Mouse (Mus musculus): Measurements from ENCODE around the gene Col19a1. TPM values are rescaled to one million over a fixed set of nuclear protein-coding genes. Genes with fewer than 3 reads are reported as not detected.

Col19a1 gene
- polyA plus RNA-seq, 1 experiment from 2014 or later = not detected

GRCm38 (mm10) chr1:24302674-24303073 is 284.6 kb downstream of the Col19a1 start:
- H3K4me1 ChIP-seq (ENCODE audit: control insufficient read depth, insufficient read depth, low read length) = no peaks in the 10 kb centered on the region
- H3K27ac ChIP-seq (ENCODE audit: low read depth, low read length) = no peak overlapping the region
- no peak overlapping the region for H3K4me2 ChIP-seq (replicated peaks; ENCODE audit: low read depth, low read length)
- no peaks in the 10 kb centered on the region for H3K36me3 ChIP-seq (ENCODE audit: control insufficient read depth, insufficient read depth, low read length)
- no peaks in the 10 kb centered on the region for H3K27me3 ChIP-seq (ENCODE audit: control insufficient read depth, insufficient read depth, low read length)
- 13% methylated on average over 8 of the region's 8 CpGs for WGBS
- no peaks in the 10 kb centered on the region; the same call in 1 of the 2 replicates for H3K9me3 ChIP-seq (ENCODE audit: control insufficient read depth, low read length)
- ATAC-seq (ENCODE audit: low FRiP score, low TSS enrichment) = peak; percentile 79
- H3K4me3 ChIP-seq (ENCODE audit: low read length) = no peak overlapping the region
- H3K9ac ChIP-seq (ENCODE audit: low read depth, low read length) = no peak overlapping the region

GRCm38 (mm10) chr1:24300700-24301099 is 286.6 kb downstream of the Col19a1 start:
- H3K36me3 ChIP-seq (ENCODE audit: control insufficient read depth, insufficient read depth, low read length) = no peaks in the 10 kb centered on the region
- ATAC-seq (ENCODE audit: low FRiP score, low TSS enrichment) = no peak
- H3K4me2 ChIP-seq (replicated peaks; ENCODE audit: low read depth, low read length) = no peak overlapping the region
- H3K27me3 ChIP-seq (ENCODE audit: control insufficient read depth, insufficient read depth, low read length) = no peaks in the 10 kb centered on the region
- WGBS = 90% methylated on average over 3 of the region's 3 CpGs
- H3K27ac ChIP-seq (ENCODE audit: low read depth, low read length) = no peak overlapping the region
- H3K9ac ChIP-seq (ENCODE audit: low read depth, low read length) = no peak overlapping the region
- no peak overlapping the region for H3K4me3 ChIP-seq (ENCODE audit: low read length)
- no peaks in the 10 kb centered on the region; the same call in 1 of the 2 replicates for H3K9me3 ChIP-seq (ENCODE audit: control insufficient read depth, low read length)
- H3K4me1 ChIP-seq (ENCODE audit: control insufficient read depth, insufficient read depth, low read length) = no peaks in the 10 kb centered on the region

GRCm38 (mm10) chr1:24294979-24295942 is 292.0 kb downstream of the Col19a1 start:
- Histone ChIP-seq H3K27me3 (ENCODE audit: control insufficient read depth, insufficient read depth, low read length) (no peaks in the 10 kb centered on the region), H3K9me3 (ENCODE audit: control insufficient read depth, low read length) (no peaks in the 10 kb centered on the region), H3K27ac (ENCODE audit: low read depth, low read length) (no peak overlapping the region), H3K36me3 (ENCODE audit: control insufficient read depth, insufficient read depth, low read length) (no peaks in the 10 kb centered on the region), H3K4me1 (ENCODE audit: control insufficient read depth, insufficient read depth, low read length) (no peaks in the 10 kb centered on the region), H3K4me3 (ENCODE audit: low read length) (no peak overlapping the region), H3K4me2 (replicated peaks; ENCODE audit: low read depth, low read length) (no peak overlapping the region), H3K9ac (ENCODE audit: low read depth, low read length) (no peak overlapping the region)
- 72% methylated on average over 7 of the region's 7 CpGs for WGBS
- ATAC-seq (ENCODE audit: low FRiP score, low TSS enrichment) = no peak

- Histone ChIP-seq H3K27me3 (ENCODE audit: control insufficient read depth, insufficient read depth, low read length) (no peaks in the 10 kb centered on the region), H3K4me3 (ENCODE audit: low read length) (no peak overlapping the region), H3K9ac (ENCODE audit: low read depth, low read length) (no peak overlapping the region), H3K36me3 (ENCODE audit: control insufficient read depth, insufficient read depth, low read length) (no peaks in the 10 kb centered on the region), H3K4me2 (replicated peaks; ENCODE audit: low read depth, low read length) (no peak overlapping the region), H3K9me3 (ENCODE audit: control insufficient read depth, low read length) (no peaks in the 10 kb centered on the region), H3K4me1 (ENCODE audit: control insufficient read depth, insufficient read depth, low read length) (no peaks in the 10 kb centered on the region), H3K27ac (ENCODE audit: low read depth, low read length) (no peak overlapping the region)
- 7% methylated on average over 2 of the region's 2 CpGs for WGBS
- no peak for ATAC-seq (ENCODE audit: low FRiP score, low TSS enrichment)
Measured at GRCm38 (mm10) chr1:24292515-24292914, 294.8 kb downstream of the Col19a1 start.

GRCm38 (mm10) chr1:24286360-24286759 is 300.9 kb downstream of the Col19a1 start:
- no peaks in the 10 kb centered on the region for H3K36me3 ChIP-seq (ENCODE audit: control insufficient read depth, insufficient read depth, low read length)
- 10% methylated on average over 6 of the region's 6 CpGs for WGBS
- ATAC-seq (ENCODE audit: low FRiP score, low TSS enrichment) = peak; percentile 82
- H3K9me3 ChIP-seq (ENCODE audit: control insufficient read depth, low read length) = no peaks in the 10 kb centered on the region
- H3K9ac ChIP-seq (ENCODE audit: low read depth, low read length) = no peak overlapping the region
- H3K4me1 ChIP-seq (ENCODE audit: control insufficient read depth, insufficient read depth, low read length) = 0 out of 2 replicates have a peak, but pooled peaks cover 3% of the 10 kb centered on the region
- no peak overlapping the region for H3K4me2 ChIP-seq (replicated peaks; ENCODE audit: low read depth, low read length)
- no peaks in the 10 kb centered on the region for H3K27me3 ChIP-seq (ENCODE audit: control insufficient read depth, insufficient read depth, low read length)
- no peak overlapping the region for H3K4me3 ChIP-seq (ENCODE audit: low read length)
- H3K27ac ChIP-seq (ENCODE audit: low read depth, low read length) = no peak overlapping the region

GRCm38 (mm10) chr1:24267022-24267421 is 320.2 kb downstream of the Col19a1 start:
- H3K4me2 ChIP-seq (replicated peaks; ENCODE audit: low read depth, low read length) = no peak overlapping the region
- H3K27me3 ChIP-seq (ENCODE audit: control insufficient read depth, insufficient read depth, low read length) = no peaks in the 10 kb centered on the region
- H3K36me3 ChIP-seq (ENCODE audit: control insufficient read depth, insufficient read depth, low read length) = no peaks in the 10 kb centered on the region
- no peaks in the 10 kb centered on the region for H3K9me3 ChIP-seq (ENCODE audit: control insufficient read depth, low read length)
- no peaks in the 10 kb centered on the region for H3K4me1 ChIP-seq (ENCODE audit: control insufficient read depth, insufficient read depth, low read length)
- 68% methylated on average over 3 of the region's 3 CpGs for whole genome bisulfite sequencing
- H3K4me3 ChIP-seq (ENCODE audit: low read length) = no peak overlapping the region
- no peak overlapping the region for H3K9ac ChIP-seq (ENCODE audit: low read depth, low read length)
- no peak for ATAC-seq (ENCODE audit: low FRiP score, low TSS enrichment)
- no peak overlapping the region for H3K27ac ChIP-seq (ENCODE audit: low read depth, low read length)

- no peak for ATAC-seq (ENCODE audit: low FRiP score, low TSS enrichment)
- no peak overlapping the region for H3K4me2 ChIP-seq (replicated peaks; ENCODE audit: low read depth, low read length)
- no peaks in the 10 kb centered on the region for H3K9me3 ChIP-seq (ENCODE audit: control insufficient read depth, low read length)
- H3K27me3 ChIP-seq (ENCODE audit: control insufficient read depth, insufficient read depth, low read length) = no peaks in the 10 kb centered on the region
- H3K4me1 ChIP-seq (ENCODE audit: control insufficient read depth, insufficient read depth, low read length) = no peaks in the 10 kb centered on the region
- no peak overlapping the region for H3K4me3 ChIP-seq (ENCODE audit: low read length)
- H3K27ac ChIP-seq (ENCODE audit: low read depth, low read length) = no peak overlapping the region
- H3K9ac ChIP-seq (ENCODE audit: low read depth, low read length) = no peak overlapping the region
- no peaks in the 10 kb centered on the region for H3K36me3 ChIP-seq (ENCODE audit: control insufficient read depth, insufficient read depth, low read length)
Measured at GRCm38 (mm10) chr1:24261181-24261580, 326.1 kb downstream of the Col19a1 start.

- H3K4me2 ChIP-seq (replicated peaks; ENCODE audit: low read depth, low read length) = no peak overlapping the region
- no peaks in the 10 kb centered on the region for H3K36me3 ChIP-seq (ENCODE audit: control insufficient read depth, insufficient read depth, low read length)
- H3K27ac ChIP-seq (ENCODE audit: low read depth, low read length) = no peak overlapping the region
- no peak overlapping the region for H3K4me3 ChIP-seq (ENCODE audit: low read length)
- no peak overlapping the region for H3K9ac ChIP-seq (ENCODE audit: low read depth, low read length)
- H3K27me3 ChIP-seq (ENCODE audit: control insufficient read depth, insufficient read depth, low read length) = no peaks in the 10 kb centered on the region
- WGBS = 27% methylated on average over 6 of the region's 6 CpGs
- ATAC-seq (ENCODE audit: low FRiP score, low TSS enrichment) = no peak
- no peaks in the 10 kb centered on the region for H3K9me3 ChIP-seq (ENCODE audit: control insufficient read depth, low read length)
- no peaks in the 10 kb centered on the region for H3K4me1 ChIP-seq (ENCODE audit: control insufficient read depth, insufficient read depth, low read length)
Measured at GRCm38 (mm10) chr1:24259419-24259818, 327.9 kb downstream of the Col19a1 start.

- Histone ChIP-seq H3K27me3 (ENCODE audit: control insufficient read depth, insufficient read depth, low read length) (no peaks in the 10 kb centered on the region), H3K4me3 (ENCODE audit: low read length) (no peak overlapping the region), H3K9me3 (ENCODE audit: control insufficient read depth, low read length) (no peaks in the 10 kb centered on the region), H3K27ac (ENCODE audit: low read depth, low read length) (no peak overlapping the region), H3K4me1 (ENCODE audit: control insufficient read depth, insufficient read depth, low read length) (no peaks in the 10 kb centered on the region), H3K4me2 (replicated peaks; ENCODE audit: low read depth, low read length) (no peak overlapping the region), H3K9ac (ENCODE audit: low read depth, low read length) (no peak overlapping the region), H3K36me3 (ENCODE audit: control insufficient read depth, insufficient read depth, low read length) (no peaks in the 10 kb centered on the region)
- WGBS = 83% methylated on average over 5 of the region's 5 CpGs
- no peak for ATAC-seq (ENCODE audit: low FRiP score, low TSS enrichment)
Measured at GRCm38 (mm10) chr1:24257961-24258360, 329.3 kb downstream of the Col19a1 start.

All from kidney, embryonic 14.5 days (tissue).